Mouse (Mus musculus): ENCODE measurements around the gene Plppr4. TPM values are rescaled to one million over a fixed set of nuclear protein-coding genes. Genes with fewer than 3 reads are reported as not detected.

Gene Plppr4
- total and polyA plus RNA-seq, 3 experiments: not detected

DNA sequence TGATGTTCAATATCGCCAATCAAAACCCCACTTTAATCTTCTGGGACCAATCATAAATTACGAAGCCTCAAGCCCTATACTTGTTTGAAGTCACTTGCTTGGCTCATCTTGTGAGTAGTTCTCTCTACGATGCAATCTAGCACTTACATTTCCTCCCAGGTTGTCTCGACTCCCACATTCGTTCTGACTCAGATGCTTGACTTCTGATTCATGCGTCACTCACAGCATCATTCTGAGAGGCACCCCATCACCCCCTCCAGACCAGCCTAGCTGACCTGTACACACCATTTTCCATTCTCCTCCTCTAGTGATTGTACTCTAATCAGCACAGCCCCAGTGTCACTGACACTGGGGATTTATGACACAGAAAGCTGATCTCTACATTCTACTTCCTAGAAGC, 31.2 kb downstream of the Plppr4 start:
- Histone ChIP-seq H3K36me3 (ENCODE audit: control insufficient read depth in 1 of 2, insufficient read depth in 2 of 2, low read length in 2 of 2) (no peaks in the 10 kb centered on the region), H3K4me1 (ENCODE audit: control insufficient read depth in 1 of 2, insufficient read depth in 2 of 2, low read length in 2 of 2) (no peaks in the 10 kb centered on the region), H3K9me3 (replicated peaks; ENCODE audit: insufficient read depth, low read length) (no peaks in the 10 kb centered on the region), H3K79me2 (ENCODE audit: control insufficient read depth, insufficient read depth, low read length, poor library complexity) (no peaks in the 10 kb centered on the region), H3K27me3 (ENCODE audit: control insufficient read depth in 1 of 2, insufficient read depth in 2 of 2, low read length in 2 of 2) (no peaks in the 10 kb centered on the region), H3K4me3 (ENCODE audit: control insufficient read depth in 1 of 2, insufficient read depth in 1 of 2, low read depth in 2 of 2, low read length in 2 of 2) (no peak overlapping the region), H3K27ac (ENCODE audit: control insufficient read depth, low read depth, low read length) (no peak overlapping the region), H3K9ac (ENCODE audit: control insufficient read depth, low read depth, low read length, poor library complexity, severe bottlenecking) (no peak overlapping the region)
- DNase-seq (ENCODE audit: low read depth, low spot score): no peak
- TF ChIP-seq MAX (IDR thresholded peaks at IDR 0.05; ENCODE audit: low read length) (no peak), NELFE (IDR thresholded peaks at IDR 0.05; ENCODE audit: low read depth, low read length) (no peak), TBP (IDR thresholded peaks at IDR 0.05; ENCODE audit: low read depth, low read length) (no peak), SMC3 (IDR thresholded peaks at IDR 0.05; ENCODE audit: low read depth, low read length) (no peak), HCFC1 (IDR thresholded peaks at IDR 0.05; ENCODE audit: low read depth, low read length) (no peak), ZC3H11A (IDR thresholded peaks at IDR 0.05; ENCODE audit: low read depth, low read length) (no peak), TCF12 (IDR thresholded peaks at IDR 0.05; ENCODE audit: low read depth, low read length) (no peak), USF1 (IDR thresholded peaks at IDR 0.05; ENCODE audit: low read depth, low read length) (no peak), JUND (IDR thresholded peaks at IDR 0.05; ENCODE audit: low read depth, low read length) (no peak), CHD1 (IDR thresholded peaks at IDR 0.05; ENCODE audit: low read depth, low read length) (no peak), RCOR1 (IDR thresholded peaks at IDR 0.05; ENCODE audit: low read depth, low read length) (no peak), ZNF384 (IDR thresholded peaks at IDR 0.05; ENCODE audit: low read depth, low read length) (no peak), GABPA (IDR thresholded peaks at IDR 0.05; ENCODE audit: low read depth, low read length) (no peak), CTCF (IDR thresholded peaks at IDR 0.05 in 2 of 3, conservative IDR thresholded peaks at IDR 0.05 in 1 of 3; ENCODE audit: control insufficient read depth in 1 of 3, insufficient read depth in 1 of 3, low read depth in 2 of 3, low read length in 3 of 3, poor library complexity in 1 of 3, severe bottlenecking in 1 of 3) (no peak), NRF1 (IDR thresholded peaks at IDR 0.05; ENCODE audit: insufficient read depth, low read depth, low read length, poor library complexity, severe bottlenecking) (no peak), UBTF (IDR thresholded peaks at IDR 0.05; ENCODE audit: borderline replicate concordance, insufficient read depth, low read depth, low read length) (no peak), MYB (IDR thresholded peaks at IDR 0.05; ENCODE audit: low read depth, low read length) (no peak)

DNA sequence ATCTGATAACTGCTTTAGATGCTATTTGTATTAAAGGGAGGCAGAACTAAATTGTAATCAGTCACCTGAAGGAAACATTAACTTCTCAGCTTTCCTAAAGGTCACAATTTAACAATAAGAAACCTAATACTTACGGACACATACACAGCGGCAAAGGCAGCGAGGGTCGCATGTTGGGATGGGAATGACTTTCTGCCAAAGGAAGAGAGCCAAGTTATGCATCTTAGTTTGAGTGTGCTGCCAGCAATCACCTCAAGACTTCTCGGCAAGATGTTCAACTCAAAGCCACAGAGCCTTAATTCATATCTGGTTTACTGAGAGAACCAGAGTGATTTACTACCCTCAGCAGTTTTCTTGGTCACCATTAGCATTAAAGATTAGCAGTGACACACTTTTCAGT, 34.1 kb downstream of the Plppr4 start:
- TF ChIP-seq NELFE (IDR thresholded peaks at IDR 0.05; ENCODE audit: low read depth, low read length) (no peak), SIN3A (IDR thresholded peaks at IDR 0.05; ENCODE audit: low read length) (no peak), USF1 (IDR thresholded peaks at IDR 0.05; ENCODE audit: low read depth, low read length) (no peak), EP300 (IDR thresholded peaks at IDR 0.05; ENCODE audit: low read depth in 1 of 2, low read length in 2 of 2) (no peak), SMC3 (IDR thresholded peaks at IDR 0.05; ENCODE audit: low read depth, low read length) (no peak)
- no peaks in the 10 kb centered on the region for H3K9me3 ChIP-seq (replicated peaks; ENCODE audit: insufficient read depth, low read length)
- no peaks in the 10 kb centered on the region for H3K36me3 ChIP-seq (ENCODE audit: control insufficient read depth in 1 of 2, insufficient read depth in 2 of 2, low read length in 2 of 2)
- H3K4me3 ChIP-seq (ENCODE audit: control insufficient read depth in 1 of 2, insufficient read depth in 1 of 2, low read depth in 2 of 2, low read length in 2 of 2): no peak overlapping the region
- no peak overlapping the region for H3K9ac ChIP-seq (ENCODE audit: control insufficient read depth, low read depth, low read length, poor library complexity, severe bottlenecking)
- H3K27ac ChIP-seq (ENCODE audit: control insufficient read depth, low read depth, low read length): no peak overlapping the region
- no peaks in the 10 kb centered on the region for H3K79me2 ChIP-seq (ENCODE audit: control insufficient read depth, insufficient read depth, low read length, poor library complexity)
- DNase-seq (ENCODE audit: low read depth, low spot score): no peak
- H3K4me1 ChIP-seq (ENCODE audit: control insufficient read depth in 1 of 2, insufficient read depth in 2 of 2, low read length in 2 of 2): no peaks in the 10 kb centered on the region
- no peaks in the 10 kb centered on the region for H3K27me3 ChIP-seq (ENCODE audit: control insufficient read depth in 1 of 2, insufficient read depth in 2 of 2, low read length in 2 of 2)

Data from MEL (cell line).